In the genomic region with DNA sequence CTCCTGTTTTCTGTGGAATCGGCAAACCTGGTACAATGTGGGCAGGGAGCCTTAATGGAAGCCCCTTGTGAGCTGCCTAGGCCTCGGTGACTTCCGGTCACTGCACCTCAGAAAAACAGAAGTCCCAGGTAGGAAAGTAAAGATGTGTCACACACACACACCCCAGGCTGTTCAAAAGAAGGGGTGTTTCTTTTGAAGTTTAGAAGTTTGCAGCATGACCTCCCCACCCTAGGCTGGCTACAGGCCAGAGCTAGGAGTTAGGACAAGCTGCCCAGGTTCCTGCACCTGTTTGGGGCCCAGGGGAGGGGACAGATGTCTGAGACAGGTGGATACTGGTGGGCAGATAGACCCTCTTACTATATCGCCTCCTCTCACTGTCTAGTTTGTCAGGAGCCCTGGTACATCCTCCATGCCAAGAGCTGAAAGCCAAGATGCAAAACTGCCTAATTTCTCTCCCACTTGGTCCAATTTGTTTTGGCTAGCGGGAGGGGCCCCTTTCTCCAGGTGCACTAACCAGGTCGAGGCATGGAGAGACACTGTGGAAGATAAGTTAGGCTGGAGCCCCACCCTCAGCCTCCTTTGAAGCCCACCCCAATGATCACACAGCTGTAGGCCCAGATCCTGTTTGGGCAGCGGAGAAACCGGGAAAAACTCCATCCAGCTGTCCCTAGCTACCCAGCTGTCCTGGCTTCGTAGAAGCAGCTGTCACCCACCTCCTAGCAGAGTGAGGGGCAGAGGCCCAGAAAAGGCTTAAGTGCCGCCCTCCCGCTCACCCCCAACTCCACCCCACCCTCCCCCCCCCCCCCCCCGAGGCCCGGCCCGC, we compare ENCODE assay signal across 8 mouse cellular contexts. TPM values are rescaled to one million over a fixed set of nuclear protein-coding genes. Genes with fewer than 3 reads are reported as not detected.
DNase-seq lines count a peak whose midpoint lies in the region; ATAC-seq and TF ChIP-seq lines count a peak whose summit lies in the region.

No protein-coding gene starts in this region.

- peaks cover 40% of the 10 kb centered on the region for H3K36me3 ChIP-seq in heart, embryonic 12.5 days
- H3K36me3 ChIP-seq in midbrain, embryonic 12.5 days, result peaks cover 37% of the 10 kb centered on the region

- peaks cover 47% of the 10 kb centered on the region for H3K4me1 ChIP-seq in heart, embryonic 12.5 days (replicated peaks)
- peaks cover 34% of the 10 kb centered on the region for H3K4me1 ChIP-seq in midbrain, embryonic 12.5 days

- TF ChIP-seq CTCF in brain, embryonic 14.5 days (IDR thresholded peaks at IDR 0.05; ENCODE audit: borderline replicate concordance, extremely low read depth, insufficient read depth, insufficient read length), result no peak

- H3K9ac ChIP-seq in heart, embryonic 12.5 days, result peak overlapping the region; percentile 51
- peak overlapping the region; percentile 28 for H3K9ac ChIP-seq in midbrain, embryonic 12.5 days (replicated peaks)

- H3K27ac ChIP-seq in heart, embryonic 12.5 days (ENCODE audit: poor library complexity, severe bottlenecking), result peak overlapping the region; percentile 50; the same call in 1 of the 2 replicates
- peak overlapping the region; percentile 76 for H3K27ac ChIP-seq in midbrain, embryonic 12.5 days (replicated peaks)

- ATAC-seq in heart, embryonic 12.5 days (ENCODE audit: insufficient number of reproducible peaks, low FRiP score), result 0 out of 2 replicates have a peak, but pooled peaks have one; percentile 7
- peak; percentile 67 for ATAC-seq in midbrain, embryonic 12.5 days (ENCODE audit: low FRiP score, low read depth)

- DNase-seq in heart, postnatal 4 days, result no peak
- DNase-seq in brain, embryonic 14.5 days (ENCODE audit: low read depth), result peak; percentile 60
- peak; percentile 21 for DNase-seq in induced T-regulatory cell, adult 2 months (ENCODE audit: low read depth)
- no peak for DNase-seq in cerebellum, adult 9-10 months
- no peak for DNase-seq in natural killer cell, adult 2 months (ENCODE audit: low spot score in 2 of 2)
- DNase-seq in testis, postnatal 10 days (ENCODE audit: low spot score), result no peak

- no peak for TF ChIP-seq POLR2A in brain, embryonic 14.5 days (IDR thresholded peaks at IDR 0.05; ENCODE audit: borderline replicate concordance, extremely low read depth, insufficient read depth, insufficient read length, poor library complexity, severe bottlenecking)

- no peaks in the 10 kb centered on the region for H3K27me3 ChIP-seq in heart, embryonic 12.5 days (replicated peaks)
- H3K27me3 ChIP-seq in midbrain, embryonic 12.5 days, result no peaks in the 10 kb centered on the region

- WGBS in heart, embryonic 12.5 days, result 42% methylated on average over 9 of the region's 14 CpGs
- WGBS in midbrain, embryonic 12.5 days, result 28% methylated on average over 11 of the region's 14 CpGs

- H3K9me3 ChIP-seq in heart, embryonic 12.5 days (replicated peaks), result no peaks in the 10 kb centered on the region
- no peaks in the 10 kb centered on the region for H3K9me3 ChIP-seq in midbrain, embryonic 12.5 days

- H3K4me3 ChIP-seq in heart, embryonic 12.5 days, result peak overlapping the region; percentile 29
- peak overlapping the region; percentile 11; the same call in 1 of the 2 replicates for H3K4me3 ChIP-seq in midbrain, embryonic 12.5 days

- H3K4me2 ChIP-seq in heart, embryonic 12.5 days, result peak overlapping the region; percentile 65
- peak overlapping the region; percentile 42 for H3K4me2 ChIP-seq in midbrain, embryonic 12.5 days (replicated peaks)

RNA-seq across cellular contexts. Expression of a gene that starts 16.2 kb away (rescaled TPM):
- polyA plus RNA-seq in heart, embryonic 12.5 days (2016; fragmentation: Nextera tagmentation; extraction: Ambion mirVana), result 24.1 and 24.2 TPM in 2 replicates
- total RNA-seq in heart, postnatal 4 days (2021), result 10 to 100 TPM; 50.1 to 53.8 TPM
- polyA plus RNA-seq in brain, embryonic 14.5 days (2012; rRNA removed), result 35.3 and 63.0 TPM in 2 replicates
- 38.5 and 53.9 TPM in 2 replicates for polyA plus RNA-seq in midbrain, embryonic 12.5 days (2016; fragmentation: Nextera tagmentation; extraction: Ambion mirVana)

RNA-seq across cellular contexts. Expression of a gene that starts 55.3 kb away (rescaled TPM):
- 88.2 and 94.4 TPM in 2 replicates for polyA plus RNA-seq in heart, embryonic 12.5 days (2016; fragmentation: Nextera tagmentation; extraction: Ambion mirVana)
- 10 to 100 TPM; 29.6 to 31.1 TPM for total RNA-seq in heart, postnatal 4 days (2021)
- polyA plus RNA-seq in brain, embryonic 14.5 days (2012; rRNA removed), result 169 and 180 TPM in 2 replicates
- polyA plus RNA-seq in midbrain, embryonic 12.5 days (2016; fragmentation: Nextera tagmentation; extraction: Ambion mirVana), result 201 and 208 TPM in 2 replicates

RNA-seq across cellular contexts. Expression of a gene that starts 55.4 kb away (rescaled TPM):
- 8.1 and 8.9 TPM in 2 replicates for polyA plus RNA-seq in heart, embryonic 12.5 days (2016; fragmentation: Nextera tagmentation; extraction: Ambion mirVana)
- 1 to 10 TPM; 4.6 to 6.4 TPM for total RNA-seq in heart, postnatal 4 days (2021)
- 11.8 and 12.6 TPM in 2 replicates for polyA plus RNA-seq in brain, embryonic 14.5 days (2012; rRNA removed)
- 11.9 and 14.2 TPM in 2 replicates for polyA plus RNA-seq in midbrain, embryonic 12.5 days (2016; fragmentation: Nextera tagmentation; extraction: Ambion mirVana)

Comparison
In these comparisons a context has a peak if more than half of its experiments do, and no peak if none do; other contexts are left out.
1. DNase-seq: peak in brain, embryonic 14.5 days (single experiment) and induced T-regulatory cell, adult 2 months (single experiment); none in heart, postnatal 4 days (single experiment), cerebellum, adult 9-10 months (single experiment), natural killer cell, adult 2 months (0 of 2) and testis, postnatal 10 days (single experiment).